Mouse (Mus musculus) C2C12 (cell line): ENCODE data around the gene Esyt2.

ENCODE experiments used
- CTCF ChIP-seq: IDR thresholded peaks from one replicate; pipeline ENCODE4 v1.5.1; 2011; ENCODE audit not compliant: control insufficient read depth, insufficient read depth, insufficient read length
- MAX ChIP-seq: IDR thresholded peaks from one replicate; pipeline ENCODE4 v1.6.1; 2011; ENCODE audit warnings: mild to moderate bottlenecking, control low read depth

DNA sequence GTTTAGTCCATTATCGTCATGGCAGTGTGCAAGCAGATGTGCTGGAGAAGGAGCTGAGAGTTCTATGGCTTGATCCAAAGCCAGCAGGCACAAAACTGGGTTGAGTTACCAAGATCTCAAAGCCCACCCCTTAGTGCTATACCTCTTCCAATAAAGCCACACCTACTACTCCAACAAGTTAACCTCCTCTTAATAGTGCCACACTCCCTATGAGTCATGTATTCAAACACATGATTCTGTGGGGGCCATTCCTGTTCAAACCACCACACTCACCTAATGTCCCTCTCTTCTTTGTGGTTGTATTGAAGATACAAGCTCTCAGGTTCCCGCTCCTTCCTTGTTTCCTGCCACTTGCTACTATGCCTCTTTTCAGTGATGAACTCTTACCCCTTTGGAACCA, 18.9 kb downstream of the Esyt2 start:
- TF ChIP-seq CTCF (no peak), MAX (no peak)
